20 mouse cellular contexts compared by ENCODE assay signal in genomic region chr6:66419452-66420041, GRCm38 (mm10).
DNase-seq lines count a peak whose midpoint lies in the region; ATAC-seq lines count a peak whose summit lies in the region.
"Had no signal": no experiment of that assay in that cellular context is flagged by ENCODE, and none has a peak within 500 bp of the region (broad histone marks: within the 10 kb centered on the region; RNA-seq: fewer than 3 reads in every experiment).

No protein-coding gene starts in this region.

- intact Hi-C loops in heart, postnatal 25 days (cut with DNase I), result no loop called here

- H3K27me3 ChIP-seq in hindbrain, embryonic 11.5 days (ENCODE audit: control insufficient read depth, insufficient read depth, low read length), result no peaks in the 10 kb centered on the region
- no peaks in the 10 kb centered on the region for H3K27me3 ChIP-seq in hindbrain, embryonic 14.5 days (ENCODE audit: control insufficient read depth, insufficient read depth, low read length)
- H3K27me3 ChIP-seq in forebrain, embryonic 13.5 days, result no peaks in the 10 kb centered on the region
- H3K27me3 ChIP-seq: liver, embryonic 12.5 days had no signal

- H3K4me3 ChIP-seq in hindbrain, embryonic 11.5 days (ENCODE audit: low read depth, low read length), result no peak overlapping the region
- H3K4me3 ChIP-seq in hindbrain, embryonic 14.5 days (replicated peaks; ENCODE audit: low read length), result no peak overlapping the region
- no peak overlapping the region for H3K4me3 ChIP-seq in forebrain, embryonic 13.5 days
- H3K4me3 ChIP-seq: layer of hippocampus, adult 2 months; liver, embryonic 12.5 days had no signal

- no peak overlapping the region for H3K4me2 ChIP-seq in hindbrain, embryonic 11.5 days (replicated peaks; ENCODE audit: low read depth, low read length)
- no peak overlapping the region for H3K4me2 ChIP-seq in hindbrain, embryonic 14.5 days (replicated peaks)
- no peak overlapping the region for H3K4me2 ChIP-seq in forebrain, embryonic 13.5 days
- H3K4me2 ChIP-seq: liver, embryonic 12.5 days had no signal

- no peak overlapping the region for H3K27ac ChIP-seq in hindbrain, embryonic 11.5 days (ENCODE audit: low read depth, low read length)
- no peak overlapping the region for H3K27ac ChIP-seq in hindbrain, embryonic 14.5 days
- H3K27ac ChIP-seq in forebrain, embryonic 13.5 days, result no peak overlapping the region
- H3K27ac ChIP-seq: layer of hippocampus, adult 2 months; liver, embryonic 12.5 days had no signal

- no peaks in the 10 kb centered on the region for H3K4me1 ChIP-seq in hindbrain, embryonic 11.5 days (replicated peaks; ENCODE audit: control insufficient read depth, insufficient read depth, low read length)
- 0 out of 2 replicates have a peak, but pooled peaks cover 4% of the 10 kb centered on the region for H3K4me1 ChIP-seq in hindbrain, embryonic 14.5 days (replicated peaks; ENCODE audit: control insufficient read depth, insufficient read depth, low read length)
- peaks cover 8% of the 10 kb centered on the region for H3K4me1 ChIP-seq in forebrain, embryonic 13.5 days
- H3K4me1 ChIP-seq: liver, embryonic 12.5 days had no signal

- WGBS in hindbrain, embryonic 11.5 days, result 29% methylated on average over 7 of the region's 7 CpGs
- 21% methylated on average over 7 of the region's 7 CpGs for WGBS in hindbrain, embryonic 14.5 days
- WGBS in forebrain, embryonic 13.5 days, result 20% methylated on average over 7 of the region's 7 CpGs

- no peaks in the 10 kb centered on the region for H3K36me3 ChIP-seq in hindbrain, embryonic 11.5 days (ENCODE audit: control insufficient read depth, insufficient read depth, low read length)
- H3K36me3 ChIP-seq in hindbrain, embryonic 14.5 days (replicated peaks; ENCODE audit: control insufficient read depth, insufficient read depth), result no peaks in the 10 kb centered on the region
- no peaks in the 10 kb centered on the region for H3K36me3 ChIP-seq in forebrain, embryonic 13.5 days (ENCODE audit: poor library complexity, severe bottlenecking)
- H3K36me3 ChIP-seq: liver, embryonic 12.5 days had no signal

- no peak overlapping the region for H3K9ac ChIP-seq in hindbrain, embryonic 11.5 days (ENCODE audit: low read depth, low read length)
- no peak overlapping the region for H3K9ac ChIP-seq in hindbrain, embryonic 14.5 days
- H3K9ac ChIP-seq in forebrain, embryonic 13.5 days, result no peak overlapping the region
- H3K9ac ChIP-seq: liver, embryonic 12.5 days had no signal

- no peaks in the 10 kb centered on the region for H3K9me3 ChIP-seq in hindbrain, embryonic 11.5 days (ENCODE audit: control insufficient read depth, low read length)
- no peaks in the 10 kb centered on the region for H3K9me3 ChIP-seq in hindbrain, embryonic 14.5 days (ENCODE audit: control insufficient read depth, low read length)
- no peaks in the 10 kb centered on the region for H3K9me3 ChIP-seq in forebrain, embryonic 13.5 days (replicated peaks)
- H3K9me3 ChIP-seq: liver, embryonic 12.5 days had no signal

- no peak for DNase-seq in hindbrain, embryonic 11.5 days (ENCODE audit: low spot score)
- no peak for DNase-seq in hindbrain, embryonic 14.5 days (ENCODE audit: low spot score)
- peak; percentile 64 for DNase-seq in embryo, embryonic 10.5 days (ENCODE audit: low spot score)
- DNase-seq in neural tube, embryonic 10.5 days (ENCODE audit: extremely low spot score, low spot score), result peak; percentile 41
- DNase-seq in heart, postnatal 25 days (ENCODE audit: low spot score), result no peak
- no peak for DNase-seq in testis, postnatal 14 days (ENCODE audit: low spot score)
- no peak for DNase-seq in thymus, postnatal 14 days
- DNase-seq: cerebellum, adult 8-10 months; kidney, adult 2 months; kidney, postnatal 10 days; left cerebral cortex, postnatal 4 days; lung, adult 2 months; lung, postnatal 36 days; right cerebral cortex, postnatal 14 days; spleen, adult 18-20 months; thymus, adult 18-20 months had no signal

- ATAC-seq in hindbrain, embryonic 11.5 days (ENCODE audit: low FRiP score), result peak; percentile 75
- no peak for ATAC-seq in hindbrain, embryonic 14.5 days (ENCODE audit: low FRiP score)
- peak; percentile 75 for ATAC-seq in forebrain, embryonic 13.5 days
- ATAC-seq: inflammation-experienced regulatory T-cells, adult 6 months; liver, embryonic 12.5 days had no signal

Comparison
In these comparisons a context has a peak if more than half of its experiments do, and no peak if none do; other contexts are left out.
1. DNase-seq: peak in embryo, embryonic 10.5 days (single experiment) and neural tube, embryonic 10.5 days (single experiment); none in hindbrain, embryonic 11.5 days (single experiment), hindbrain, embryonic 14.5 days (single experiment), heart, postnatal 25 days (single experiment), testis, postnatal 14 days (single experiment) and thymus, postnatal 14 days (single experiment).